17 mouse cellular contexts compared by ENCODE assay signal in the genomic region with DNA sequence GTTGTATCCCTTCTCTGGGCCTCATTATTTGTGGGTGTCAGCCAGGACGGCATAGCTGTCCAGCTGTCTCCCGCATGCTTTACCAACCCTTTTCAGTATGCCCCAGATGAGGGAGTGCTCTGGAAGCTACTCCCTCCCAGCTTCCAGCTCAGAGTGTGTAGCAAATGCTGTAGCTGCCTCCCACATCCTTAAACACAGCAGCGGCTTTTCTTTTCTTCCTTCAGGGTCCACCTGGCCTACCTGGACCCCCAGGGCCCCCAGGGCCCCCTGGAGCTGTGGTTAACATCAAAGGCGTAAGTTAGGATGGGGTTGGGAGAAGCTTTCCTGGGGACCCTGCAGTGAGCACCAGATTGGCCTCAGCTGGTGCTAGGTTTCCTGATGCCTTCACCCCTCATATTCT.
DNase-seq lines count a peak whose midpoint lies in the region; ATAC-seq and TF ChIP-seq lines count a peak whose summit lies in the region.
"Had no signal": no experiment of that assay in that cellular context is flagged by ENCODE, and none has a peak within 500 bp of the region (broad histone marks: within the 10 kb centered on the region; RNA-seq: fewer than 3 reads in every experiment).

No protein-coding gene starts in this region.

- no peak for DNase-seq in heart, adult 2 months
- DNase-seq in lung, embryonic 14.5 days, result no peak
- DNase-seq in lung, adult 2 months, result no peak
- no peak for DNase-seq in cerebellum, adult 8-10 months
- DNase-seq: B cell, adult 2 months; kidney, postnatal 14 days; lung, postnatal 10 days; thymus, postnatal 25 days had no signal

- WGBS in heart, adult 2 months, result 77% methylated on average over 4 of the region's 4 CpGs
- 46% methylated on average over 4 of the region's 4 CpGs for WGBS in heart, embryonic 11.5 days (ENCODE audit: insufficient replicate concordance)
- WGBS in lung, embryonic 14.5 days, result 51% methylated on average over 4 of the region's 4 CpGs
- WGBS in lung, adult 2 months, result 67% methylated on average over 4 of the region's 4 CpGs
- 84% methylated on average over 4 of the region's 4 CpGs for WGBS in macrophage (ENCODE audit: missing documents)
- WGBS in hindbrain, embryonic 12.5 days, result 69% methylated on average over 4 of the region's 4 CpGs

- intact Hi-C loops in heart, adult 2 months (cut with DNase I), result loop anchor here (5.0 kb wide), 1 partner anchor 104 kb away; no protein-coding TSS in a partner anchor

- ATAC-seq in heart, embryonic 11.5 days (replicated peaks; ENCODE audit: insufficient number of reproducible peaks, low FRiP score, low TSS enrichment), result no peak
- no peak for ATAC-seq in lung, embryonic 14.5 days (ENCODE audit: insufficient read depth)
- ATAC-seq in hindbrain, embryonic 12.5 days (ENCODE audit: low FRiP score), result no peak
- ATAC-seq: forebrain, embryonic 15.5 days; midbrain, embryonic 15.5 days had no signal

- no peaks in the 10 kb centered on the region for H3K36me3 ChIP-seq in heart, adult 2 months (ENCODE audit: control insufficient read depth, insufficient read depth, low read length)
- H3K36me3 ChIP-seq in heart, embryonic 11.5 days (ENCODE audit: control insufficient read depth, insufficient read depth, low read length), result no peaks in the 10 kb centered on the region
- no peaks in the 10 kb centered on the region for H3K36me3 ChIP-seq in lung, embryonic 14.5 days (ENCODE audit: insufficient read depth)
- H3K36me3 ChIP-seq in macrophage (ENCODE audit: inconsistent target), result no peaks in the 10 kb centered on the region
- no peaks in the 10 kb centered on the region for H3K36me3 ChIP-seq in hindbrain, embryonic 12.5 days
- H3K36me3 ChIP-seq: embryonic facial prominence, embryonic 13.5 days; forebrain, embryonic 15.5 days; heart, embryonic 13.5 days; hindbrain, embryonic 15.5 days; limb, embryonic 15.5 days; midbrain, embryonic 15.5 days had no signal

- H3K4me2 ChIP-seq in heart, embryonic 11.5 days, result no peak overlapping the region
- H3K4me2 ChIP-seq in lung, embryonic 14.5 days, result no peak overlapping the region
- H3K4me2 ChIP-seq in hindbrain, embryonic 12.5 days (replicated peaks), result no peak overlapping the region
- H3K4me2 ChIP-seq: embryonic facial prominence, embryonic 13.5 days; forebrain, embryonic 15.5 days; heart, embryonic 13.5 days; hindbrain, embryonic 15.5 days; limb, embryonic 15.5 days; midbrain, embryonic 15.5 days had no signal

- no peaks in the 10 kb centered on the region for H3K79me2 ChIP-seq in heart, adult 2 months (replicated peaks; ENCODE audit: control insufficient read depth, insufficient read depth, low read length)
- H3K79me2 ChIP-seq in macrophage (ENCODE audit: inconsistent target), result no peaks in the 10 kb centered on the region

- H3K27me3 ChIP-seq in heart, adult 2 months (ENCODE audit: control insufficient read depth, insufficient read depth, low read length), result no peaks in the 10 kb centered on the region
- 0 out of 2 replicates have a peak, but pooled peaks cover 4% of the 10 kb centered on the region for H3K27me3 ChIP-seq in heart, embryonic 11.5 days (ENCODE audit: control insufficient read depth, insufficient read depth, low read length)
- no peaks in the 10 kb centered on the region for H3K27me3 ChIP-seq in lung, embryonic 14.5 days (ENCODE audit: insufficient read depth, low read length)
- H3K27me3 ChIP-seq in hindbrain, embryonic 12.5 days, result no peaks in the 10 kb centered on the region
- H3K27me3 ChIP-seq: embryonic facial prominence, embryonic 13.5 days; forebrain, embryonic 15.5 days; heart, embryonic 13.5 days; hindbrain, embryonic 15.5 days; limb, embryonic 15.5 days; midbrain, embryonic 15.5 days had no signal

- no peak for TF ChIP-seq CTCF in heart, adult 2 months (IDR thresholded peaks at IDR 0.05)
- TF ChIP-seq CTCF in lung, embryonic 14.5 days (IDR thresholded peaks at IDR 0.05; ENCODE audit: low read depth), result no peak
- no peak for TF ChIP-seq CTCF in lung, adult 2 months (IDR thresholded peaks at IDR 0.05; ENCODE audit: insufficient read depth, low read length)

- no peaks in the 10 kb centered on the region for H3K9me3 ChIP-seq in heart, embryonic 11.5 days (replicated peaks; ENCODE audit: control insufficient read depth, low read length)
- no peaks in the 10 kb centered on the region for H3K9me3 ChIP-seq in lung, embryonic 14.5 days (ENCODE audit: low read depth, low read length)
- H3K9me3 ChIP-seq in hindbrain, embryonic 12.5 days (replicated peaks), result 0 out of 2 replicates have a peak, but pooled peaks cover under 1% of the 10 kb centered on the region
- H3K9me3 ChIP-seq: embryonic facial prominence, embryonic 13.5 days; forebrain, embryonic 15.5 days; heart, embryonic 13.5 days; hindbrain, embryonic 15.5 days; limb, embryonic 15.5 days; midbrain, embryonic 15.5 days had no signal

- TF ChIP-seq POLR2A in heart, adult 2 months (IDR thresholded peaks at IDR 0.05; ENCODE audit: insufficient read depth, low read depth, low read length), result no peak
- TF ChIP-seq POLR2A in lung, adult 2 months (IDR thresholded peaks at IDR 0.05; ENCODE audit: borderline replicate concordance, extremely low read depth, low read depth, low read length), result no peak

- no peak overlapping the region for H3K4me3 ChIP-seq in heart, adult 2 months
- no peak overlapping the region for H3K4me3 ChIP-seq in heart, embryonic 11.5 days (ENCODE audit: low read depth, low read length)
- no peak overlapping the region for H3K4me3 ChIP-seq in lung, embryonic 14.5 days (ENCODE audit: low read depth, low read length)
- no peak overlapping the region for H3K4me3 ChIP-seq in lung, adult 2 months (replicated peaks; ENCODE audit: extremely low read depth, low read depth, low read length)
- no peak overlapping the region for H3K4me3 ChIP-seq in macrophage (ENCODE audit: inconsistent target)
- no peak overlapping the region for H3K4me3 ChIP-seq in hindbrain, embryonic 12.5 days
- H3K4me3 ChIP-seq: embryonic facial prominence, embryonic 13.5 days; forebrain, embryonic 15.5 days; heart, embryonic 13.5 days; hindbrain, embryonic 15.5 days; limb, embryonic 15.5 days; midbrain, embryonic 15.5 days had no signal

- H3K4me1 ChIP-seq in heart, adult 2 months (ENCODE audit: control insufficient read depth, insufficient read depth, low read length), result peaks cover 5% of the 10 kb centered on the region
- 0 out of 2 replicates have a peak, but pooled peaks cover 3% of the 10 kb centered on the region for H3K4me1 ChIP-seq in heart, embryonic 11.5 days (ENCODE audit: control insufficient read depth, insufficient read depth, low read length)
- peaks cover 6% of the 10 kb centered on the region; the same call in 1 of the 2 replicates for H3K4me1 ChIP-seq in lung, embryonic 14.5 days (ENCODE audit: insufficient read depth)
- H3K4me1 ChIP-seq in lung, adult 2 months (ENCODE audit: control insufficient read depth, insufficient read depth, low read length), result peaks cover 7% of the 10 kb centered on the region
- H3K4me1 ChIP-seq in hindbrain, embryonic 12.5 days, result peaks cover 5% of the 10 kb centered on the region; the same call in 1 of the 2 replicates
- H3K4me1 ChIP-seq: midbrain, embryonic 15.5 days had no signal

- no peak overlapping the region for H3K9ac ChIP-seq in heart, adult 2 months (ENCODE audit: low read depth, low read length)
- no peak overlapping the region for H3K9ac ChIP-seq in heart, embryonic 11.5 days (ENCODE audit: low read depth, low read length)
- no peak overlapping the region for H3K9ac ChIP-seq in lung, embryonic 14.5 days
- H3K9ac ChIP-seq in hindbrain, embryonic 12.5 days, result no peak overlapping the region
- H3K9ac ChIP-seq: embryonic facial prominence, embryonic 13.5 days; forebrain, embryonic 15.5 days; heart, embryonic 13.5 days; hindbrain, embryonic 15.5 days; limb, embryonic 15.5 days; midbrain, embryonic 15.5 days had no signal

- peak overlapping the region; percentile 53 for H3K27ac ChIP-seq in heart, adult 2 months
- no peak overlapping the region for H3K27ac ChIP-seq in heart, embryonic 11.5 days (ENCODE audit: low read depth, low read length)
- H3K27ac ChIP-seq in lung, embryonic 14.5 days (ENCODE audit: low read depth), result peak overlapping the region; percentile 16; the same call in 1 of the 2 replicates
- peak overlapping the region; percentile 62 for H3K27ac ChIP-seq in macrophage
- no peak overlapping the region for H3K27ac ChIP-seq in hindbrain, embryonic 12.5 days
- H3K27ac ChIP-seq: embryonic facial prominence, embryonic 13.5 days; forebrain, embryonic 15.5 days; heart, embryonic 13.5 days; hindbrain, embryonic 15.5 days; limb, embryonic 15.5 days; midbrain, embryonic 15.5 days had no signal

- TF ChIP-seq EP300 in heart, adult 2 months (IDR thresholded peaks at IDR 0.05; ENCODE audit: insufficient read depth, low read depth, low read length), result no peak

Comparison
In these comparisons a context has a peak if more than half of its experiments do, and no peak if none do; other contexts are left out.
1. H3K27ac ChIP-seq: peak in heart, adult 2 months (single experiment), lung, embryonic 14.5 days (single experiment) and macrophage (single experiment); none in heart, embryonic 11.5 days (single experiment) and hindbrain, embryonic 12.5 days (single experiment).